Mouse (Mus musculus) kidney, postnatal 0 days (tissue): ENCODE measurements around the gene Epb41l1. TPM values are rescaled to one million over a fixed set of nuclear protein-coding genes. Genes with fewer than 3 reads are reported as not detected.

ENCODE experiments used
- ATAC-seq: fragments of 200-750 bp; cut with Nextera tagmentation; replicated peaks from 2 replicates; pipeline ENCODE4 v1.8.0; 2017; ENCODE audit warnings: low read depth, moderate number of reproducible peaks, moderate TSS enrichment, moderate library complexity; ENCODE audit not compliant: low FRiP score
- DNase-seq: peaks from one replicate; pipeline ENCODE4 v3.0.0-alpha.2; 2016; ENCODE audit warnings: low spot score
- H3K27ac ChIP-seq: fragments of 300-500 bp; sonication (generic); 2 replicates; pipeline ENCODE4 v1.5.1; 2014; ENCODE audit warnings: mild to moderate bottlenecking
- H3K27me3 ChIP-seq: fragments of 300-500 bp; sonication (generic); 2 replicates; pipeline ENCODE4 v1.6.1; 2014; ENCODE audit warnings: low read length, mixed read lengths; ENCODE audit not compliant: insufficient read depth
- H3K36me3 ChIP-seq: fragments of 300-500 bp; sonication (generic); 2 replicates; pipeline ENCODE4 v1.6.1; 2014; ENCODE audit warnings: low read length, mixed read lengths; ENCODE audit not compliant: insufficient read depth
- H3K4me1 ChIP-seq: fragments of 300-500 bp; sonication (generic); replicated peaks from 2 replicates; pipeline ENCODE4 v1.6.1; 2014; ENCODE audit warnings: antibody characterized with exemption, low read length, mixed read lengths; ENCODE audit not compliant: insufficient read depth
- H3K4me2 ChIP-seq: fragments of 300-500 bp; sonication (generic); 2 replicates; pipeline ENCODE4 v1.6.1; 2014; ENCODE audit warnings: mild to moderate bottlenecking, low read length, moderate library complexity, mixed read lengths
- H3K4me3 ChIP-seq: fragments of 300-500 bp; sonication (generic); replicated peaks from 2 replicates; pipeline ENCODE4 v1.5.1; 2014; ENCODE audit warnings: low read depth, low read length
- H3K9ac ChIP-seq: fragments of 300-500 bp; sonication (generic); 2 replicates; pipeline ENCODE4 v1.6.1; 2014; ENCODE audit warnings: low read depth, low read length
- H3K9me3 ChIP-seq: fragments of 300-500 bp; sonication (generic); replicated peaks from 2 replicates; pipeline ENCODE4 v1.6.1; 2016; ENCODE audit warnings: low read length, inconsistent platforms, mixed read lengths
- CTCF ChIP-seq: IDR thresholded peaks from 2 replicates; pipeline ENCODE4 v1.5.1; 2016; ENCODE audit warnings: antibody characterized with exemption, low read depth, mild to moderate bottlenecking, moderate library complexity
- WGBS: fragments of 180-500 bp; shearing (Covaris S2); extraction: QIAGEN DNeasy Blood & Tissue Kit; methylation state at CpG from one replicate; pipeline ENCODE4 v1.1.7; 2014; 5-methylcytosine and 5-hydroxymethylcytosine counted together
- polyA plus RNA-seq: library from polyadenylated mRNA; unstranded; fragments of >200 nt; fragmentation: Nextera tagmentation; extraction: Ambion mirVana; gene quantifications from 2 replicates; pipeline ENCODE4 v1.2.1, GENCODE M21; 2015

Gene Epb41l1
- polyA plus RNA-seq, 1 experiment from 2014 or later: 1.6 TPM

- Histone ChIP-seq H3K9ac (no peak overlapping the region), H3K4me3 (no peak overlapping the region), H3K27me3 (no peaks in the 10 kb centered on the region), H3K27ac (peak overlapping the region; percentile 55), H3K4me1 (peaks cover 3% of the 10 kb centered on the region; the same call in 1 of the 2 replicates), H3K9me3 (no peaks in the 10 kb centered on the region), H3K4me2 (no peak overlapping the region), H3K36me3 (no peaks in the 10 kb centered on the region)
- 18% methylated on average over 4 of the region's 4 CpGs for WGBS
- no peak for ATAC-seq
- TF ChIP-seq CTCF: no peak
- DNase-seq: no peak
Measured at GRCm38 (mm10) chr2:156430326-156430725, 9.6 kb downstream of the Epb41l1 start.

GRCm38 (mm10) chr2:156431409-156431808, 10.7 kb downstream of the Epb41l1 start:
- Histone ChIP-seq H3K27ac (peak overlapping the region; percentile 91; the same call in 1 of the 2 replicates), H3K4me2 (no peak overlapping the region), H3K27me3 (no peaks in the 10 kb centered on the region), H3K9me3 (no peaks in the 10 kb centered on the region), H3K4me1 (peaks cover 3% of the 10 kb centered on the region; the same call in 1 of the 2 replicates), H3K36me3 (no peaks in the 10 kb centered on the region), H3K4me3 (no peak overlapping the region), H3K9ac (no peak overlapping the region)
- no peak for TF ChIP-seq CTCF
- ATAC-seq: no peak
- WGBS: 67% methylated on average over 6 of the region's 6 CpGs
- DNase-seq: no peak

GRCm38 (mm10) chr2:156432086-156432485, 11.4 kb downstream of the Epb41l1 start:
- TF ChIP-seq CTCF: no peak
- 66% methylated on average over 3 of the region's 3 CpGs for WGBS
- DNase-seq (no peak), ATAC-seq (0 out of 2 replicates have a peak, but pooled peaks have one; percentile 9)
- no peak overlapping the region for H3K9ac ChIP-seq
- no peaks in the 10 kb centered on the region for H3K36me3 ChIP-seq
- peaks cover 3% of the 10 kb centered on the region; the same call in 1 of the 2 replicates for H3K4me1 ChIP-seq
- no peak overlapping the region for H3K4me3 ChIP-seq
- no peaks in the 10 kb centered on the region for H3K9me3 ChIP-seq
- no peak overlapping the region for H3K4me2 ChIP-seq
- peak overlapping the region; percentile 91 for H3K27ac ChIP-seq
- H3K27me3 ChIP-seq: no peaks in the 10 kb centered on the region

- peak overlapping the region; percentile 25; the same call in 1 of the 2 replicates for H3K4me2 ChIP-seq
- 38% methylated on average over 9 of the region's 9 CpGs for WGBS
- DNase-seq: peak; percentile 50
- H3K4me3 ChIP-seq: no peak overlapping the region
- H3K36me3 ChIP-seq: no peaks in the 10 kb centered on the region
- peak; percentile 94 for ATAC-seq
- no peaks in the 10 kb centered on the region for H3K27me3 ChIP-seq
- peak overlapping the region; percentile 13; the same call in 1 of the 2 replicates for H3K9ac ChIP-seq
- peak overlapping the region; percentile 91 for H3K27ac ChIP-seq
- no peak for TF ChIP-seq CTCF
- no peaks in the 10 kb centered on the region for H3K9me3 ChIP-seq
- H3K4me1 ChIP-seq: peaks cover 3% of the 10 kb centered on the region; the same call in 1 of the 2 replicates
Measured at GRCm38 (mm10) chr2:156432874-156433868, 12.5 kb downstream of the Epb41l1 start.

GRCm38 (mm10) chr2:156437637-156438036, 16.9 kb downstream of the Epb41l1 start:
- no peak overlapping the region for H3K9ac ChIP-seq
- no peak for DNase-seq
- H3K27ac ChIP-seq: no peak overlapping the region
- no peak overlapping the region for H3K4me3 ChIP-seq
- H3K4me1 ChIP-seq: peaks cover 3% of the 10 kb centered on the region; the same call in 1 of the 2 replicates
- no peaks in the 10 kb centered on the region for H3K27me3 ChIP-seq
- no peak for TF ChIP-seq CTCF
- 87% methylated on average over 11 of the region's 11 CpGs for WGBS
- no peaks in the 10 kb centered on the region for H3K36me3 ChIP-seq
- no peak overlapping the region for H3K4me2 ChIP-seq
- H3K9me3 ChIP-seq: no peaks in the 10 kb centered on the region
- ATAC-seq: no peak

- Histone ChIP-seq H3K9ac (no peak overlapping the region), H3K4me2 (no peak overlapping the region), H3K27me3 (no peaks in the 10 kb centered on the region), H3K9me3 (no peaks in the 10 kb centered on the region), H3K27ac (0 out of 2 replicates have a peak overlapping the region, but pooled peaks have one; percentile 47), H3K36me3 (no peaks in the 10 kb centered on the region), H3K4me1 (no peaks in the 10 kb centered on the region), H3K4me3 (no peak overlapping the region)
- no peak for TF ChIP-seq CTCF
- DNase-seq: no peak
- WGBS: 27% methylated on average over 11 of the region's 11 CpGs
- ATAC-seq: peak; percentile 69; the same call in 1 of the 2 replicates
Measured at GRCm38 (mm10) chr2:156439666-156440462, 19.2 kb downstream of the Epb41l1 start.
